Mouse (Mus musculus): Measurements from ENCODE around the gene Hoxb7.

- TF ChIP-seq CTCF (IDR thresholded peaks at IDR 0.05; ENCODE audit: borderline replicate concordance, insufficient read depth, low read depth, low read length) (no peak), POLR2A (IDR thresholded peaks at IDR 0.05; ENCODE audit: borderline replicate concordance, insufficient read depth, low read length) (no peak)
These were observed 13.4 kb downstream of the Hoxb7 start for GRCm38 (mm10) chr11:96299781-96300180.
